Mouse (Mus musculus) brain, adult 10 weeks (tissue): Measurements from ENCODE around the gene Btbd35f10. TPM values are rescaled to one million over a fixed set of nuclear protein-coding genes. Genes with fewer than 3 reads are reported as not detected.

ENCODE experiments used
- polyA plus RNA-seq: library from polyadenylated mRNA; stranded (reverse); fragments of 350-450 nt; fragmentation: Illumina TruSeq; extraction: RNeasy Lipid Tissue Mini Kit (QIAGEN cat#74804); gene quantifications from one replicate; pipeline ENCODE4 v1.2.3, GENCODE M21; 2015; ENCODE audit warnings: low read depth, low replicate concordance

The Btbd35f10 gene
- polyA plus RNA-seq: not detected

GRCm38 (mm10) chrX:3752785-3753184 is at the start of gene Btbd35f10:
Btbd35f10 (minus strand) TSS chrX:3752885.

Other genes starting within 250 kb of the Btbd35f10 start
- not detected for gene Btbd35f18, start 52.7 kb downstream of the Btbd35f10 start, polyA plus RNA-seq
- gene Btbd35f16, start 204.1 kb upstream of the Btbd35f10 start, polyA plus RNA-seq: not detected